Mouse (Mus musculus): Measurements from ENCODE around the gene Lpcat3.
"Not testable (repeated sequence)": the region's sequence is repeated elsewhere in the genome, so short reads cannot be mapped to it uniquely, and the experiment has no call there.

Gene Lpcat3

DNA sequence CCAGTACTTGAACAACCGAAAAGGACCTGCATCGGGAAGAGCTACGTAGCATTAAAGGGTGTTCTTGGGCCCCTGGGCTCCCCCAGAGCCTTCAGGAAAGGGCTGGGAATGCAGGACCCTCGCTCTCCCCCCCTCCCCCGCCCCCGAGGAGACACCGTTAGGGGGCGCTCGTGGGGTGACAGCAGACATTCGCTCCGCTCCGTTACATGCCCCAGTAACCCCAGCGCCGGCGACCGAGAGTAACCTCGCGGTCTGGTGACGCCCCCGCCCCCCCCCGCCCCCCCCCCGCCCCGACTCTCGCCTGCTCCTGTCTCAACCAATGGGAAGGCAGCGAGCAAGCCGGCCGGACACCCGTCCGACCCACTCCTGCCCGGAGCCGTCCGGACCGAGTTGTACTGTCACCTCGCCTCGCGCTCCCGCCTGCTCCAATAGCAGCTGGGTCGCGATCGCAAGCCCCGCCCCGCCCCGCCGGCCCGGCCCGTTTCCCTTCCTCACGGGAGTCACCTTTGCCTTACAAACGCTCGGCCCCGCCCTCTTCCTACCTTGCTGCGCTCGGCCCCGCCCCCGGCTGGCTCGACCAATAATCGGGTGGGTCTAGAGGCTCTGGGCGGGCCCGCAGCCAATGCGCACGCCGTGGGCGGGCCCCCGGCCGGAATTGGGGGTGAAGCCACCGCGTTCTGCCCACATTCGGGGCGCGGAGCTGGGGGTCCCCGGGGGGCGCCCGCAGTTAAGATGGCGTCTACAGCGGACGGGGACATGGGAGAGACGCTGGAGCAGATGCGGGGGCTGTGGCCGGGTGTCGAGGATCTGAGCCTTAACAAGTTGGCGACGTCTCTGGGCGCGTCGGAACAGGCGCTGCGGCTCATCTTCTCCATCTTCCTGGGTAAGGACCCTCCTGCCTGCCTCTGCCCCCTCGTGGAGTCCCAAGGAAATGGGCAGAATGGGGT is at the start of gene Lpcat3:
Gene Lpcat3 (plus strand): TSS at position 551 of the 947 bp plus-strand sequence.
- in situ Hi-C loops (cut with MboI; ENCODE audit: low pct_unique_long_range_greater_than_20kb in 1 of 2, low sequenced_read_pairs in 2 of 2, unreplicated experiment in 1 of 2): no loop called here

DNA sequence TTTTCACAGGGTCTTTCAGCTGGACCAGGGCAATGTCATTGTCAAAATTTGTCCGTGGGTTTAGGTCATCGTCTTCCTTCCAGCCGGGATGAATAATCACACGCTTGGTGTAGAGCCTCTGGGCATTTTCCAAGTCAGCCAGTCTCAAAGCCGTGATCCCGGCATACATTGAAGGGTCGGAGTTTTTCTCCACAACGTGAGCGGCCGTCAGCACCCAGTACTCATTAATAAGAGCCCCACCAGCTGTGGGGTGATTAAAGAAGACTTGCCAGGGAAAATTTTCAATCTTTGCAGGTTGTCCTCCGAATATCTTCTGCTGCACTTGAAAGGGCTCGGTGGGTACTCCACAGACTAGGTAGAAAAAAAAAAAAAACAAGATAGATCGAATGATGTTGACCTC is 37.2 kb upstream of the Lpcat3 start:
- in situ Hi-C loops (cut with MboI; ENCODE audit: low pct_unique_long_range_greater_than_20kb in 1 of 2, low sequenced_read_pairs in 2 of 2, unreplicated experiment in 1 of 2): no loop called here

DNA sequence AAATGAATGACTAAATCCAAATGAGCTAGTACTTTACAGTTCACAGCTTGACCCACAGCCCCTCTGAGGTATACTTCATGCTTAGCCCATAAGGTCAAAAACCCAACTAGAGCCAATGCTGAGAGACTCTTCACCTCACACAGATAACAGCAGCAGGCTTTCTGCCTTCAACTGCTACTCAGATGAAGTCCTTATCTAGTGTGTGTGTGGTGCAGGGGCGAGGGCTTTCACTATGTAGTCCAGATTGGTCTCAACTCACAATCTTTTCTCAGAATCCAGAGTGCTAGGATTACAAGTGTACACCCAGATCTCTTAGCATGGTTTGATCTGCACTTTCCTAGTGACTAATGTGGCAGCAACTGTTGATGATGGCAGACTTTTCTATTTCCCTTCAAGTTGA is 36.6 kb upstream of the Lpcat3 start:
- in situ Hi-C loops (cut with MboI; ENCODE audit: low pct_unique_long_range_greater_than_20kb in 1 of 2, low sequenced_read_pairs in 2 of 2, unreplicated experiment in 1 of 2): not testable (repeated sequence)

DNA sequence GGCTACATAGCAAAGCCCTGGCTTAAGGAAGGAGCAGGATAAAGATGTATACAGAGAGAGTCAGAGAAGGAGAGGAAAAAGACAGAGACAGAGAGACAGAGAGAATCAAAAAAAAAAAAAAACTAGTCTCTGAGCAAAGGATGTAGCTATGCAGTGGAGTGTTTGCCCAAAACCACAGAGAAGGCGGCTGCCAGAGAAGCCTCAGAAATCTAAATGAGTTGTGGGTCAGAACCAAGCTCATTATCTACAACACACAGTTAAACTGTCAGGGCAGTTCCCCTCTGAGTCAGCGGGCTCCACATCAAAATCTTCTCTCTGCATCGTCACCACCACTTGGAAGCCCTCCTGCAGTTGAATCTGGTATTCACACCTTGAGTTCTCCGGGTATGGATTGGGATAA is 32.1 kb upstream of the Lpcat3 start:
- in situ Hi-C loops (cut with MboI; ENCODE audit: low pct_unique_long_range_greater_than_20kb in 1 of 2, low sequenced_read_pairs in 2 of 2, unreplicated experiment in 1 of 2): no loop called here

- in situ Hi-C loops (cut with MboI; ENCODE audit: low pct_unique_long_range_greater_than_20kb in 1 of 2, low sequenced_read_pairs in 2 of 2, unreplicated experiment in 1 of 2): not testable (repeated sequence)
Measured at GRCm38 (mm10) chr6:124635985-124636384, 26.8 kb upstream of the Lpcat3 start, which contains the start of gene C1s2. TSS of gene C1s2 (minus strand) at chr6:124636085.

GRCm38 (mm10) chr6:124636858-124637460 is 25.9 kb upstream of the Lpcat3 start:
- in situ Hi-C loops (cut with MboI; ENCODE audit: low pct_unique_long_range_greater_than_20kb in 1 of 2, low sequenced_read_pairs in 2 of 2, unreplicated experiment in 1 of 2): not testable (repeated sequence)

DNA sequence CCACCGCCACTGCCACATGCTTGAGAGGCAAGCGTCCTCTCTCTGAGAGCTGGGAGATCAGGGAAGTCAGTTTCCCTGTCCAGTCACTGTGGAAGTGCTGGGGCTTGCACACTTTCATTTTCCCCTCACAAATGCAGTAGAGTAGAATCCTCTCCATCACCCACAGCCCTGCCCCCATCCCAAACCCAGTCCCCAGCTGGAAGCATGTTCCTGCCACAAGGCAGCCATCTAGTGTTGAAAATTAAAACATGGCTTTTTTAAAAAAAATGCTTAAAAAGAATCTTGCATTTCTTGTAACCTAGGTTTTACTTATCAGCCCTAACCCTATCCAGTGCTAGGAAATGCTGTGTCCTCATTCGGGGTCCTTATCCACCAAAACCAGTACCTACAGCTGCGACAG is 22.8 kb upstream of the Lpcat3 start:
- in situ Hi-C loops (cut with MboI; ENCODE audit: low pct_unique_long_range_greater_than_20kb in 1 of 2, low sequenced_read_pairs in 2 of 2, unreplicated experiment in 1 of 2): loop anchor here in 1 of 2 experiments (10.0 kb wide), 1 partner anchor 135 kb away; no protein-coding TSS in a partner anchor

DNA sequence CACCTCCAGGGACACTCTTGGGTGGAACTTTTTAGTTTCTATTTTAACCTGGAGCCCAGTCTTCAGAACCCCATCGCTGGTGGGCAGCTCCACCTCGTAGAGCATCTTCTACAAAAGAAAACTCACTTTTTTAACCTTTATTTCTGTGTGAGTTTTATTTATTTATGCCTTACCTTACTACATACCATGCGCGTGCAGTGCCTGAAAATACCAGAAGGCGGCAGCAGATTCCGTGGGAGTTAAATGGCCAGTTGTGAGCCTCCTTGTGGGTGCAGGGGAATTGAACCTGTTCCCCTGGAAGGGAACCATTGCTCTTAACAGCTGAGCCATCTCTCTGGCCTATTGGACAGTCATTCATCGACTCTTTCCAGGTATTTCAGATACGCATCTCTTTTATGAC is 21.8 kb upstream of the Lpcat3 start:
- in situ Hi-C loops (cut with MboI; ENCODE audit: low pct_unique_long_range_greater_than_20kb in 1 of 2, low sequenced_read_pairs in 2 of 2, unreplicated experiment in 1 of 2): loop anchor here in 1 of 2 experiments (10.0 kb wide), 1 partner anchor 136 kb away; no protein-coding TSS in a partner anchor

GRCm38 (mm10) chr6:124646394-124646793 is 16.4 kb upstream of the Lpcat3 start:
- in situ Hi-C loops (cut with MboI; ENCODE audit: low pct_unique_long_range_greater_than_20kb in 1 of 2, low sequenced_read_pairs in 2 of 2, unreplicated experiment in 1 of 2): loop anchor here in 1 of 2 experiments (10.0 kb wide), 1 partner anchor 142 kb away; no protein-coding TSS in a partner anchor

- in situ Hi-C loops (cut with MboI; ENCODE audit: low pct_unique_long_range_greater_than_20kb in 1 of 2, low sequenced_read_pairs in 2 of 2, unreplicated experiment in 1 of 2): loop anchor here (10.0 kb wide), 1 partner anchor 109 kb away; the partner anchor contains the start of gene Eno2 (in 2 of the 2)
Measured at GRCm38 (mm10) chr6:124655893-124656292, 6.9 kb upstream of the Lpcat3 start.

GRCm38 (mm10) chr6:124658067-124658466 is 4.8 kb upstream of the Lpcat3 start:
- in situ Hi-C loops (cut with MboI; ENCODE audit: low pct_unique_long_range_greater_than_20kb in 1 of 2, low sequenced_read_pairs in 2 of 2, unreplicated experiment in 1 of 2): loop anchor here (10.0 kb wide), 1 partner anchor 107 kb away; the partner anchor contains the start of gene Eno2 (in 2 of the 2)

DNA sequence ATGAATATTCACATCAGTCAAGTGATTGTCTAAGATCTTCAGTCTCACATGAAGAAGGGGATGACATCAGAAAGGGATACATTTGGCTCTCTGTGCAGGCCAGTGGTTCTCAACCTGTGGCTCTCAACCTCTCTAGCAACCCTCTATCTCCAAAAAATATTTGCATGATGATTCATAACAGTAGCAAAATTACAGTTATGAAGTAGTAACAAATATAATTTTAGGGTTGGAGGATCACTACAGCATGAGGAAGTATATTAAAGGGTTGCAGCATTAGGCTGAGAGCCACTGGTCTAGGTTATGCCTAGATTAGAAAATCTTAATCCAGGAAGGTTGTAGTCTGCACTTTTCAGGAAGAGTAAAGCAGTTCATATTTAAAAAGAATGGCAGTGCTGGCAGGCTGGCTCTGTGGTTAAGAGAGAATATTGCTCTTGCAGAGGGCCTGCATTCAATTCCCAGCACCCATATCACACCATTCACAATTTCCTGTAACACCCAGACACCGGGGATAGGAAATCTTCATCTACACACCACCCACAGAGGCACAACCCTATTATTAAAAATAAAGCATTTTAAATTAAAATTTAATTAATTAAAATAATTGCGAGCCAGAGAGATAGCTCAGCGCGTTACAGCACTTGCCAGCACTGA is 1.5 kb upstream of the Lpcat3 start:
- in situ Hi-C loops (cut with MboI; ENCODE audit: low pct_unique_long_range_greater_than_20kb in 1 of 2, low sequenced_read_pairs in 2 of 2, unreplicated experiment in 1 of 2): no loop called here

GRCm38 (mm10) chr6:124661995-124662394 is 832 bp upstream of the Lpcat3 start:
- in situ Hi-C loops (cut with MboI; ENCODE audit: low pct_unique_long_range_greater_than_20kb in 1 of 2, low sequenced_read_pairs in 2 of 2, unreplicated experiment in 1 of 2): no loop called here

- in situ Hi-C loops (cut with MboI; ENCODE audit: low pct_unique_long_range_greater_than_20kb in 1 of 2, low sequenced_read_pairs in 2 of 2, unreplicated experiment in 1 of 2): no loop called here
Measured at GRCm38 (mm10) chr6:124663424-124663795, 583 bp downstream of the Lpcat3 start.

DNA sequence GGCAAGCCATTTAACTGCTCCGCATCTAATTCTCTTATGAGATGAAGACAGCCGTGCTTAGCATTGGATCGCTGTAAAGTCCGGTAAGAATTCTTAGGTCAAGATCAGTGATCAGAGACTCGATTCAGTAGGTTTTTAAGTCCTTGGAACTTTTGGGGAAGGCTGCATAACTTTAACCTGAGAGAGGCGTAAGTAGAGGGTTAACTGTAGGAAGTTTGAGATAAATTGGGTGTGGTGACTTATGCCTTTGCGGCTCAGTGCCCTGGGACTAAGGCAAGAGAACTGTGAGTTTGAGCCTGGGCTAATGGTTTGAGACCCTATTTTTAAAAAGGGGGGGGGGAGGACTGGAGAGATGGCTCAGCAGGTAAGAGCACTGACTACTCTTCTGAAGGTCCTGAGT is 1.4 kb downstream of the Lpcat3 start:
- in situ Hi-C loops (cut with MboI; ENCODE audit: low pct_unique_long_range_greater_than_20kb in 1 of 2, low sequenced_read_pairs in 2 of 2, unreplicated experiment in 1 of 2): no loop called here

- in situ Hi-C loops (cut with MboI; ENCODE audit: low pct_unique_long_range_greater_than_20kb in 1 of 2, low sequenced_read_pairs in 2 of 2, unreplicated experiment in 1 of 2): no loop called here
Measured at GRCm38 (mm10) chr6:124665011-124665410, 2.2 kb downstream of the Lpcat3 start.

- in situ Hi-C loops (cut with MboI; ENCODE audit: low pct_unique_long_range_greater_than_20kb in 1 of 2, low sequenced_read_pairs in 2 of 2, unreplicated experiment in 1 of 2): no loop called here
Measured at GRCm38 (mm10) chr6:124669234-124669859, 6.5 kb downstream of the Lpcat3 start.

- in situ Hi-C loops (cut with MboI; ENCODE audit: low pct_unique_long_range_greater_than_20kb in 1 of 2, low sequenced_read_pairs in 2 of 2, unreplicated experiment in 1 of 2): no loop called here
Measured at GRCm38 (mm10) chr6:124670281-124670900, 7.6 kb downstream of the Lpcat3 start.

Data from mouse embryonic stem cell (cell line).